Mouse (Mus musculus) neural tube, embryonic 10.5 days (tissue): ENCODE measurements around the gene Ppara.
A peak's percentile ranks its signal among the peaks of the same experiment; 100 is the strongest.

Source experiments
- DNase-seq: peaks from one replicate; pipeline ENCODE4 v3.0.0-alpha.2; 2017; ENCODE audit warnings: low spot score; ENCODE audit errors: extremely low spot score

Gene Ppara

GRCm38 (mm10) chr15:85705013-85705528 is 29.7 kb upstream of the Ppara start:
- no peak for DNase-seq

DNA sequence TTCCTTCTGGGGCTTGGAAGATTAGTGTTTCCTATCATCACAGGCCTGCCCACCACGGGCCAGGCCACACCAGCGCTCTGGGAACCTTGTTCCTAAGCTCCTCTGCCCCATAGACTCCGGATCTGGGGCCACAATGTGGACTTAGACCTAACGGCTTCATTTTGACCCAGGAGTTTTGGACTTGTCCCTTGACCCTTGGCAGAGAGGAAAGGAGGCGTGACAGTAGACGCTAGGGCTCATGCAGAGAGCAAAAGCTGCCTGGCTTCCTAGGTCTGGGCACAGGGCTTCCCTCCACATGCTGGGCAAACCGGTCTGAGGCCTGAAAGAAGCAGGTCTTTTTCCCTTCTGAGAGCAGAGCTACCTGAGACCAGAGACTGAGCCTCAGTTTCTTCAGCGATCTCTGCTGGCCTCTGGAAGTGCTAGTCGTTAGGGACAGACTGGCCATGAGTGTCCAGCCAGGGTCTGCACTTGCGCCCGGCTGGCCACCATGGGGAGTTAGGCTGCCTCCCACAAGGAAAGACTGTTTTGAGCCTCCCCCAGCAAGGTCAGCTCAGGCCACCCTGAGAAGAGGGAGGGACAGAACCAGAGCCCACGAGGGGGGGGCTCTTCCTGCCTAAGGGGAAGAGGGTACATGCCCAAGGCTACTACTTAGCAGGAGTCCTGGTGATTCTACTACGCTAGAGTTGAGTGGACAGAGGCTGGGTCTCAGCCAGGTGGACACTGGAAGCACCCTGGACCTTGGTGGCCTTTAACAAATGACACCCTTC is 29.0 kb upstream of the Ppara start:
- DNase-seq: no peak

- no peak for DNase-seq
Measured at GRCm38 (mm10) chr15:85706527-85706926, 28.3 kb upstream of the Ppara start.

- no peak for DNase-seq
Measured at GRCm38 (mm10) chr15:85707017-85707416, 27.8 kb upstream of the Ppara start.

DNA sequence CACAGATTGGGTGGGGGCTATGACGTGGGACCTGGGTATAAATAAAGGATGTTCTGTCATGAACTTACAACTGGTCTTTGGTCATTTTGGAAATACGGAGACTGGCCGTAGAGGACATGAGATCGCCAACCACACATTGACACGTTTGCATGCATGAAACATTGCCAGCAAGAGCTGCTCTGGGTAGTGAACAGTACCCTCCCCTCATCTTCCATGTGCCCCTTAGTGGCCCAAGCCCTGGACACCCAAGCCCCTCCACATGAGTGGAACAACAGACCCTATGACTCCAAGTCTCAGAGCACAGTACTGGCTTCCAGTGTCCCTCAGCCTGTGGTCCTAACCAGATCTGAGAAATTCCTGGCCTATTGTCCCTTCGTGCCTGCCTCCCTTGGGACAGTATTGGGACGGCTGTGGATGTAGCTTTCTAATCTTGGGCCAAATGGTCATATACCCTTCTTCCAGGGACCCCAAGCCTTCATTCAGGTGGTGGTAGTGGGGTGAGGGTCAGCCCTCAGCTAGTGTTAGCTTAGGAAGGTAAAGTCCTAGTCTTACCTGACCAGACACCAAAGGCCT is 27.2 kb upstream of the Ppara start:
- no peak for DNase-seq

DNA sequence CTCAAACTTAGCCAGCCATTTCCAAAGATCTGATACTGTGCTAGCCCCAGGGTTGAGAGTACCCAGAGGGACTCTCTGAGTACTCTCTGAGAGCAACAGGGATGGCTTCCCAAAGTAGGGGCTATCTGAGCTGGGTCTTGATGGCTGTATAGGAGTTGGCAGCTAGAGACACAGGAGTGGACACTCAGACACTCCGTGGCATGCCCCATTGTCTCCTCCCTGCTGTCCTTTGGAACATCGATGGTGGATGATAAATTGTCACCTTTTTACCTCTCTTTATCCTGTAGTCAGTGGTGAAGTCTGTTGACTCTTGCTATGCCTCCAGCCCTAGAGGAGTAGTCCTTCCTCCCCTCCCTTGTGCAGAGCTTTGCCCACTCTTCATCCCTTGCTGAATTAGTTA is 26.6 kb upstream of the Ppara start:
- DNase-seq: no peak

- no peak for DNase-seq
Measured at GRCm38 (mm10) chr15:85708843-85709242, 25.9 kb upstream of the Ppara start.

DNA sequence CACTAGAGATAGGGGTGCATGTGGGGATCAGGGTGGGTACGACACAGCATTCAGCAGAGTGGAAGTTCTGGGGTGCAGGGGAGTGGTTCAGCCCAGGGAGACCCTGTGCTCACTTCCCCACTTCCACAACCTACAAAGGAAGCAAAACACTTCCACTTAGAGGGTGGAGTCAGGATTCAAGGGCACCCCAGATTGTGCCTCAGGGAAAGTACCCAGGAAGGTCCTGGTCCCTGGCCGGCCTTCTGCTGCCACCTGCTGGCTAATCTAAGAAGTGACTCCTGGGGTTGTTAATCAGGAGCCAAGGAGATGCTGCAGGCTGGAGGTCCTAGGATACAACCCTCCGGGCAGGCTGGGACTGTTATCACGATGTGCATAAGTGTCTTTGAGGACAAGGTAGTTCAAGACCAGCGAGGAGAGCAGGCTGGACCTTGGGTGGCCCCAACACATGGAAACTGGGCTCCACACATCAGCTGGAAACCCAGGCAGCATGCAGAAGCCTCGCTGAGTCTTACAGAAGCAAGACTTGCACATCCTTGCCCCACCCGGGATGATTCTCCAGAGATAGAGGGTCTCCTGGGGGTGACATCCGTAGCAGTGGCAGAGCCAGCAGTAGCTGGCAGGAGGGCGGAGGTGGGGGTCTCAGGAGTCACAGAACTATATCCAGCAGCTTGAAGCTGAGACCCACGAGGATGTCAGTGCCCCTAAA is 25.4 kb upstream of the Ppara start:
- peak; percentile 79 for DNase-seq

DNA sequence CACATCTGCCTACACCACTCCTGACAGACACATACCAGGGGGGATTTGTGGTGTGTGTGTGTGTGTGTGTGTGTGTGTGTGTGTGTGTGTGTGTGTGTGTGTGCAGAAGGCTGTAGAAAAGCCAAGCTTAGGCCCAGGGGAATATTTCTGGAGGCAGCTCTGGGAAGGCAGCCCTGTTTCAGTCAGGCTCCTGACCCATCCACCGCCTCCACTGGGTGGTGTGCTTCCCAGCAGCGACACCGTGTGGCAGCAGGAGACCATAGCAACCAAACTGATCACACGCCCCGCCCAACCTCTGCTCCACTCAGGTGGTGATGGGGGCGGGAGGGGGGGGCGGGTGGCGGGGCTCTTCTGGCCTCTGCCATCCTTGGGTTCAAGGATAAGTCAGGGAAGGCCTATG is 24.6 kb upstream of the Ppara start:
- DNase-seq: peak; percentile 69

- DNase-seq: no peak
Measured at GRCm38 (mm10) chr15:85710641-85711580, 23.9 kb upstream of the Ppara start.

DNA sequence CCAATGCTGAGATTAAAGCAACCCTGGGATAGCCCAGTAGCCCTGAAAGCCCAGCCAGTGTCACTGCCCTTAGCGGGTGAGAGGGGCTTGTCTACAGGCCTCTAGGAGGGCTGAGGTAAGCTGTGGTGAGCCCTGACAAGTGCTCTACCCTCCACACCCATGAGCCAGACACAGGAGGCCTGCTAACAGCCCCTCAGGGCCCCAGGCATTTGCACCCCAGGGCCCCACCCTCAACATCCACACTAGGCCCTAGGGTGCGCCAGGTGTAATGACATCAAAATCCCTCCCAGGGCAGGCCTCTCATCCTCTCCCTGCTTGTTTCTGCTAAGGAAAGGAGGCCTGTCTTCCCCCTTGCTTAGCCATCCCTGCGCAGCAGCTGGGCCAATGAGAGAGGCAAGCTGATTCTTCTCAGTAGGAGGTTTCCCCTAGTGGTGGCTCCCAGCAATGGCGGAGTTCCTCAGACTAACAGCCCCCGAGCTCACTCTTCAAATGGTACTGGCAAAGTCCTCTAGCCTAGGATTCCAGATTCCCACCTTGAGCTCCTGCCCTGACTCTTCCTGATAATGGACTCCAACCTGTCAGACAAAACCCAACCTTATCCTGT is 22.1 kb upstream of the Ppara start:
- DNase-seq: peak; percentile 39

DNA sequence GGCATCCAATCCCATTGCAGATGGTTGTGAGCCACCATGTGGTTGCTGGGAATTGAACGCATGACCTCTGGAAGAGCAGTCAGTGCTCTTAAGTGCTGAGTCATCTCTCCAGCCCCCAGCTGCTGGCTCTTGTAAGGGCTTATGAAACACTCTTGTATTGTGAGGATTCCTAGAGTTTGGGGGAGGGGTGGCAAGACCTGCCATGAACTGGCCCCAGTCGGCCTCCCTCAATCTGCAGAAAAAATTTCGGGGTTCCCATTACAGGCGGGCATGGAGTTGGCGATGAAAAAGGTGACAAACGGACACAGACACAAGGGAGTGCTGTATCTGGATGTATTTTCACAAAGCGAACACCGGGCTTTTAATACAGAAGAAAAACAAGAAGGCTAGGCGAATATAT is 21.4 kb upstream of the Ppara start:
- DNase-seq: no peak

DNA sequence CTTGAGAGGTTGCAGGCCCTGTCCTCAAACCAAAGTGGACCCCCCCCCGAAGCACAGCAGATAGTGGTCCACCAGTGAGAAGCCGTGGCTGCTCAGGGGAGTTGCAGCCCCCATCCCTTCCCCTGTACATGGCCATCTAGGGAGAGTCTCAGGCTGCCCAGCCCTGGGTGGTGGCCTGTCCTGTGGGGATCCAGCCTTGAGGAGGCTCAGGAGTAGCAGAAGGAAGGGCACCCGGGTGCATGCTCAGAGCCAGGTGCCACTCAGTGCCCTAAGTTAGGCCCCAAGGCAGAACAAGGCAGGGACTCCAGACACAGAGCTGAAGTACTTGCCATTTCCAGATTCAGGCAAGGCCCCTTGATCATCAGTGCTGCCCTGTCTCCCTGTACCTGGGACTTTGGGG is 19.7 kb upstream of the Ppara start:
- DNase-seq: no peak

DNA sequence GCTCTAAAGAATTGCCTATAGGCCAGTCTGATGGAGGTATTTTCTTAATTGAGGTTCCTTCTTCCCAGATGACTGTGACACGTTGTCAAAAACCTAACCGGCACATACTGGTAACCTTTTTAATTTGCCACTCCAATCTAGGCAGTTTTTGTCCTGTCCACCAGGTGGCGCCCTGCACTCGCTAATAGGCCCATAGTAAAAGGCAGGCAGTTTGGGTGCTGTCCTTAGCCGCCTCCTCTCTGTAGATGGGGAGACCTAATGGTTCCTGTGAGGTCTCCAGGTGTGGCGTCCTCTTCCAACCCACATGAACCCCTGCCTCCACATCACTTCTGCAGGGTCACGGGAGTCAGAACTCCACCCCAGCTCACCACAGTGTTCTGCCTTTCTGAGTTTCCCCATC is 18.7 kb upstream of the Ppara start:
- DNase-seq: peak; percentile 85

DNA sequence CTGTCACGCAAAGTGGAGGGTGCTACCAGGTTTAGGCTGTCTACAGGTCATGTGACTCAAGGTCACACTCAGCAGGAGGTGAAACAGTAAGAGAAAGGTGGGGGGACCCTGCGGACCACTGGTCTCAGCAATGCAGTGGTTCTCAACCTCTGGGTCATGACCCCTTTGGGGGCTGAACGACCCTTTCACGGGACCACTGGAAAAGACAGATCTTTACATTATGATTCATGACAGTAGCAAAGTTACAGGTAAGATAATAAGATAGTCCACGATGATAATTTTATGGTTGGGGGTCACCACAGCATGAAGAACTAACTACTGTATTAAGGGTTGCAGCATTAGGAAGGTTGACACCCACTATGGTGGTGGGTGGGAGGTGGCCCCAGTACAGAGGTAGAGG is 18.2 kb upstream of the Ppara start:
- DNase-seq: no peak

- DNase-seq: no peak
Measured at GRCm38 (mm10) chr15:85717008-85717407, 17.8 kb upstream of the Ppara start.

GRCm38 (mm10) chr15:85717800-85718199 is 17.0 kb upstream of the Ppara start:
- no peak for DNase-seq

DNA sequence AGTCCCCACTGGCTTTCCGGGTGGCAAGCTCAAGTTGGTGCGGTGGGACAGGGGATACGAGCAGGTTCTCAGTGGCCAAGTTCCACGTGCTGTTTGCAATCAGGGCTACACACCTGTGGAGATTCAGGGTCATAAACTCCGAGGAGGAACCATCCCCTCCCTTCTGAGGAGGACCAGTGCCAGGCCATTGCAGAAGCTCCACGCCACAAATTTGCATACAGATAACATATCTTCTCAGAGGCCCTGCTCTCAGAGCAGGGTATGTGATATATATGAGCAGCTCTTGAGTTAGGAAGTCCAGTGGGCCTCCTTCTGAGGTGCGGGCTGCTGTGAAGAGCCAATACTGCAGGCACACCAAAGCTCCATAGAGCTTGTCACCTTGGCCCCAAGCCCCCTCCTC is 15.8 kb upstream of the Ppara start:
- DNase-seq: no peak

DNA sequence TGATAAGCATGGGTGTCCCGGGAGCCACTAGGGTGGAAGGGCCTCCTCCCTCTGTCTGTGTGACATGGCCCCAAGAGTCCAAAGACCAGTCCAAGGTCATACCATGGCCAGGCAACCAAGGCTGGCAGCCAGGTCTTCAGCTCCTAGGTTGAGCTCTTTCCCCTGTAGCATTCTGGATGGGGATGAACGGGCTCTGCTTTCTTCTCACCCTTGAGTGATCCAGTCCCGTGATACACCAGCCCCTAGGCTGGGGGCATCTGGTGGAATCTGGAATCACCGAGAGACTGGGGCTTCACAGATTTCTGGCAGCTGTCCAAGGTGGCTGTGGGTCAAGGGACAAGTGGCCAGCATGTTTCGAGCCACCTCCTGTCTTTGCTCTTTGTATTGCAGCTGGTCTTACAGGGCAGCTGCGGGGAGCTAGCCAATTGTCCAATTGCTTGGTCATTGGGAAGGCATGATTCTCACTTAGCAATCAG is 14.4 kb upstream of the Ppara start:
- no peak for DNase-seq

- DNase-seq: no peak
Measured at GRCm38 (mm10) chr15:85724271-85725165, 10.3 kb upstream of the Ppara start.
